Mouse (Mus musculus) cerebellum, adult 2 months (tissue): ENCODE results near the gene Fundc1.

ENCODE experiments used
- CTCF ChIP-seq: fragments of 200-500 bp; IDR thresholded peaks from 2 replicates; pipeline ENCODE4 v1.5.1; 2011; ENCODE audit warnings: low read depth, mild to moderate bottlenecking, control low read depth, low read length, moderate library complexity, borderline replicate concordance; ENCODE audit not compliant: insufficient read depth
- POLR2A ChIP-seq: fragments of 200-500 bp; IDR thresholded peaks from 2 replicates; pipeline ENCODE4 v1.6.1; 2011; ENCODE audit warnings: low read length, control low read depth, borderline replicate concordance; ENCODE audit not compliant: insufficient read depth

- TF ChIP-seq POLR2A = no peak
- TF ChIP-seq CTCF = no peak
Observed at GRCm38 (mm10) chrX:17608763-17609162, 36.6 kb upstream of the Fundc1 start.
